Comparison of ENCODE assay signal across 9 mouse cellular contexts in genomic region chr14:100053456-100053855, GRCm38 (mm10).
"Had no signal": no experiment of that assay in that cellular context is flagged by ENCODE, and none has a peak within 500 bp of the region (broad histone marks: within the 10 kb centered on the region; RNA-seq: fewer than 3 reads in every experiment).

No protein-coding gene starts in this region.

- DNase-seq: gastrocnemius, adult 2 months; gastrocnemius, postnatal 10 days; gastrocnemius, postnatal 25 days; heart, adult 2 months; heart, postnatal 10 days; heart, postnatal 4 days; liver; liver, embryonic 13.5 days; liver, postnatal 0 days had no signal
